ENCODE assay signal across 8 mouse cellular contexts in genomic region chr19:17837471-17837859, GRCm38 (mm10). TPM values are rescaled to one million over a fixed set of nuclear protein-coding genes. Genes with fewer than 3 reads are reported as not detected.
DNase-seq lines count a peak whose midpoint lies in the region; ATAC-seq and TF ChIP-seq lines count a peak whose summit lies in the region.

Gene Pcsk5, minus strand, starts transcription at chr19:17837632.

- H3K4me3 ChIP-seq in erythroblast, embryonic 14.5 days (replicated peaks) = peak within 1 kb of the TSS; percentile 53
- H3K4me3 ChIP-seq in forebrain, embryonic 13.5 days = peak within 1 kb of the TSS; percentile 70
- H3K4me3 ChIP-seq in heart, embryonic 14.5 days (ENCODE audit: control insufficient read depth in 1 of 2, insufficient read depth in 1 of 2, low read depth in 1 of 2, low read length in 2 of 2) = peak within 1 kb of the TSS; percentile 64 to 74
- H3K4me3 ChIP-seq in kidney, postnatal 0 days (replicated peaks; ENCODE audit: low read depth, low read length) = peak within 1 kb of the TSS; percentile 80
- peak within 1 kb of the TSS; percentile 78 for H3K4me3 ChIP-seq in limb, embryonic 14.5 days (replicated peaks; ENCODE audit: low read length)
- peak within 1 kb of the TSS; percentile 77 for H3K4me3 ChIP-seq in midbrain, postnatal 0 days (ENCODE audit: low read depth, low read length)
- H3K4me3 ChIP-seq in stomach, postnatal 0 days (ENCODE audit: low read depth, low read length) = peak within 1 kb of the TSS; percentile 53

- no peaks in the 10 kb centered on the region for H3K9me3 ChIP-seq in erythroblast, embryonic 14.5 days (ENCODE audit: control insufficient read depth, low read length)
- no peaks in the 10 kb centered on the region for H3K9me3 ChIP-seq in forebrain, embryonic 13.5 days (replicated peaks)
- no peaks in the 10 kb centered on the region for H3K9me3 ChIP-seq in heart, embryonic 14.5 days (ENCODE audit: control insufficient read depth, low read length)
- no peaks in the 10 kb centered on the region for H3K9me3 ChIP-seq in kidney, postnatal 0 days (replicated peaks; ENCODE audit: low read length)
- H3K9me3 ChIP-seq in limb, embryonic 14.5 days (ENCODE audit: control insufficient read depth, low read length) = no peaks in the 10 kb centered on the region
- no peaks in the 10 kb centered on the region for H3K9me3 ChIP-seq in midbrain, postnatal 0 days (ENCODE audit: low read length)
- no peaks in the 10 kb centered on the region for H3K9me3 ChIP-seq in stomach, postnatal 0 days (ENCODE audit: control insufficient read depth, low read length)

- TF ChIP-seq POLR2A in limb, embryonic 14.5 days (IDR thresholded peaks at IDR 0.05; ENCODE audit: borderline replicate concordance, extremely low read depth, insufficient read depth, insufficient read length) = 0 out of 2 replicates have a peak, but pooled peaks have one; percentile 47

- H3K27ac ChIP-seq in forebrain, embryonic 13.5 days = peak within 1 kb of the TSS; percentile 76
- peak within 1 kb of the TSS; percentile 75 to 93 for H3K27ac ChIP-seq in heart, embryonic 14.5 days (replicated peaks in 1 of 2; ENCODE audit: control insufficient read depth in 1 of 2, insufficient read depth in 1 of 2, low read depth in 2 of 2, low read length in 2 of 2)
- peak within 1 kb of the TSS; percentile 87 for H3K27ac ChIP-seq in kidney, postnatal 0 days
- peak within 1 kb of the TSS; percentile 87 for H3K27ac ChIP-seq in limb, embryonic 14.5 days (replicated peaks; ENCODE audit: low read depth, low read length)
- H3K27ac ChIP-seq in midbrain, postnatal 0 days (ENCODE audit: low read depth, low read length) = peak within 1 kb of the TSS; percentile 71; the same call in 1 of the 2 replicates
- peak within 1 kb of the TSS; percentile 24 for H3K27ac ChIP-seq in stomach, postnatal 0 days (replicated peaks)

- H3K4me1 ChIP-seq in erythroblast, embryonic 14.5 days (ENCODE audit: control insufficient read depth) = no peaks in the 10 kb centered on the region
- H3K4me1 ChIP-seq in forebrain, embryonic 13.5 days = peaks cover 19% of the 10 kb centered on the region
- H3K4me1 ChIP-seq in heart, embryonic 14.5 days (ENCODE audit: control insufficient read depth in 2 of 2, insufficient read depth in 2 of 2, low read length in 2 of 2) = peaks cover 5 to 27% of the 10 kb centered on the region in 2 experiments
- H3K4me1 ChIP-seq in kidney, postnatal 0 days (replicated peaks; ENCODE audit: insufficient read depth, low read length) = 0 out of 2 replicates have a peak, but pooled peaks cover 10% of the 10 kb centered on the region
- H3K4me1 ChIP-seq in limb, embryonic 14.5 days (ENCODE audit: control insufficient read depth, insufficient read depth, low read length) = peaks cover 21% of the 10 kb centered on the region
- no peaks in the 10 kb centered on the region; the same call in 1 of the 2 replicates for H3K4me1 ChIP-seq in midbrain, postnatal 0 days (ENCODE audit: insufficient read depth, low read length)
- no peaks in the 10 kb centered on the region for H3K4me1 ChIP-seq in stomach, postnatal 0 days (replicated peaks; ENCODE audit: control insufficient read depth, insufficient read depth)

- peak; percentile 94 for DNase-seq in kidney, postnatal 0 days (ENCODE audit: low spot score)
- DNase-seq in limb, embryonic 14.5 days (ENCODE audit: low spot score) = peak; percentile 89
- peak; percentile 91 for DNase-seq in midbrain, postnatal 0 days (ENCODE audit: low spot score)
- peak; percentile 81 for DNase-seq in stomach, postnatal 0 days (ENCODE audit: low spot score)

- TF ChIP-seq CTCF in kidney, postnatal 0 days (IDR thresholded peaks at IDR 0.05; ENCODE audit: low read depth) = no peak
- no peak; the same call in 1 of the 2 replicates for TF ChIP-seq CTCF in midbrain, postnatal 0 days (IDR thresholded peaks at IDR 0.05)
- no peak; the same call in 1 of the 2 replicates for TF ChIP-seq CTCF in stomach, postnatal 0 days (IDR thresholded peaks at IDR 0.05; ENCODE audit: low read depth)

- ATAC-seq in erythroblast, adult 5-6 weeks (replicated peaks; ENCODE audit: low FRiP score, poor library complexity, severe bottlenecking) = no peak
- peak; percentile 97 for ATAC-seq in forebrain, embryonic 13.5 days
- peak; percentile 91 for ATAC-seq in heart, embryonic 14.5 days (ENCODE audit: insufficient number of reproducible peaks, insufficient read depth, low FRiP score, low read depth)
- peak; percentile 90 for ATAC-seq in kidney, postnatal 0 days (replicated peaks; ENCODE audit: low FRiP score, low read depth)
- ATAC-seq in limb, embryonic 14.5 days (ENCODE audit: low FRiP score, low read depth) = peak; percentile 93
- peak; percentile 94 for ATAC-seq in midbrain, postnatal 0 days (ENCODE audit: low FRiP score)
- peak; percentile 87 for ATAC-seq in stomach, postnatal 0 days (ENCODE audit: low FRiP score, low TSS enrichment)

- no peaks in the 10 kb centered on the region for H3K36me3 ChIP-seq in erythroblast, embryonic 14.5 days (ENCODE audit: control insufficient read depth)
- no peaks in the 10 kb centered on the region for H3K36me3 ChIP-seq in forebrain, embryonic 13.5 days (ENCODE audit: poor library complexity, severe bottlenecking)
- no peaks in the 10 kb centered on the region for H3K36me3 ChIP-seq in heart, embryonic 14.5 days (ENCODE audit: control insufficient read depth, insufficient read depth, low read length)
- H3K36me3 ChIP-seq in kidney, postnatal 0 days (ENCODE audit: insufficient read depth, low read length) = no peaks in the 10 kb centered on the region
- no peaks in the 10 kb centered on the region for H3K36me3 ChIP-seq in limb, embryonic 14.5 days (ENCODE audit: control insufficient read depth, insufficient read depth, low read length)
- H3K36me3 ChIP-seq in midbrain, postnatal 0 days (ENCODE audit: insufficient read depth, low read length) = no peaks in the 10 kb centered on the region
- H3K36me3 ChIP-seq in stomach, postnatal 0 days (ENCODE audit: control insufficient read depth, insufficient read depth, low read length) = no peaks in the 10 kb centered on the region

- peaks cover 41% of the 10 kb centered on the region for H3K27me3 ChIP-seq in erythroblast, embryonic 14.5 days (ENCODE audit: control insufficient read depth)
- H3K27me3 ChIP-seq in forebrain, embryonic 13.5 days = no peaks in the 10 kb centered on the region; the same call in 1 of the 2 replicates
- H3K27me3 ChIP-seq in heart, embryonic 14.5 days (ENCODE audit: control insufficient read depth, insufficient read depth, low read length) = no peaks in the 10 kb centered on the region
- no peaks in the 10 kb centered on the region for H3K27me3 ChIP-seq in kidney, postnatal 0 days (ENCODE audit: insufficient read depth, low read length)
- H3K27me3 ChIP-seq in limb, embryonic 14.5 days (ENCODE audit: control insufficient read depth, insufficient read depth, low read length) = no peaks in the 10 kb centered on the region
- peaks cover 3% of the 10 kb centered on the region; the same call in 1 of the 2 replicates for H3K27me3 ChIP-seq in midbrain, postnatal 0 days (ENCODE audit: insufficient read depth, low read length)
- no peaks in the 10 kb centered on the region for H3K27me3 ChIP-seq in stomach, postnatal 0 days (ENCODE audit: control insufficient read depth, insufficient read depth, low read length)

- under 1% methylated on average over 35 of the region's 36 CpGs for WGBS in forebrain, embryonic 13.5 days
- WGBS in heart, embryonic 14.5 days = under 1% methylated on average over 36 of the region's 36 CpGs
- 0% methylated on average over 34 of the region's 36 CpGs for WGBS in kidney, postnatal 0 days
- WGBS in limb, embryonic 14.5 days = 0% methylated on average over 14 of the region's 36 CpGs
- under 1% methylated on average over 36 of the region's 36 CpGs for whole genome bisulfite sequencing in midbrain, postnatal 0 days
- WGBS in stomach, postnatal 0 days = 0% methylated on average over 27 of the region's 36 CpGs

- H3K4me2 ChIP-seq in forebrain, embryonic 13.5 days = peak within 1 kb of the TSS; percentile 94
- peak within 1 kb of the TSS; percentile 96 for H3K4me2 ChIP-seq in heart, embryonic 14.5 days (ENCODE audit: low read length)
- peak within 1 kb of the TSS; percentile 76 for H3K4me2 ChIP-seq in kidney, postnatal 0 days (ENCODE audit: low read length)
- peak within 1 kb of the TSS; percentile 88 for H3K4me2 ChIP-seq in limb, embryonic 14.5 days (replicated peaks; ENCODE audit: low read depth, low read length, severe bottlenecking)
- peak within 1 kb of the TSS; percentile 95 for H3K4me2 ChIP-seq in midbrain, postnatal 0 days (ENCODE audit: low read depth, low read length, poor library complexity, severe bottlenecking)
- H3K4me2 ChIP-seq in stomach, postnatal 0 days (replicated peaks; ENCODE audit: low read depth) = peak within 1 kb of the TSS; percentile 92

- TF ChIP-seq EP300 in stomach, postnatal 0 days (optimal IDR thresholded peaks at IDR 0.05) = no peak

- peak within 1 kb of the TSS; percentile 76 for H3K9ac ChIP-seq in forebrain, embryonic 13.5 days
- H3K9ac ChIP-seq in heart, embryonic 14.5 days (ENCODE audit: low read length) = peak within 1 kb of the TSS; percentile 86
- H3K9ac ChIP-seq in kidney, postnatal 0 days (ENCODE audit: low read depth, low read length) = peak within 1 kb of the TSS; percentile 83
- peak within 1 kb of the TSS; percentile 86 for H3K9ac ChIP-seq in limb, embryonic 14.5 days (ENCODE audit: low read depth, low read length, severe bottlenecking)
- peak within 1 kb of the TSS; percentile 40 for H3K9ac ChIP-seq in midbrain, postnatal 0 days (replicated peaks; ENCODE audit: low read length, poor library complexity, severe bottlenecking)
- H3K9ac ChIP-seq in stomach, postnatal 0 days (ENCODE audit: low read length) = peak within 1 kb of the TSS; percentile 63

RNA-seq across cellular contexts. Expression of gene Pcsk5, which starts in this region (rescaled TPM):
- 0.01 TPM in 1 of 2 replicates, not detected in the other for polyA plus RNA-seq in erythroblast, embryonic 14.5 days (2012)
- total RNA-seq in erythroblast, adult 5-6 weeks (2015; ENCODE audit: low replicate concordance) = not detected in 2 replicates
- under 0.01 TPM in 1 of 2 replicates, not detected in the other for total RNA-seq in erythroblast, adult 5-6 weeks (2017; ENCODE audit: low replicate concordance)
- 5.2 and 5.4 TPM in 2 replicates for polyA plus RNA-seq in forebrain, embryonic 13.5 days (2015; fragmentation: Nextera tagmentation; extraction: Ambion mirVana)
- polyA plus RNA-seq in heart, embryonic 14.5 days (2014; fragmentation: Nextera tagmentation; extraction: Ambion mirVana) = 14.1 and 14.7 TPM in 2 replicates
- 17.3 and 17.4 TPM in 2 replicates for polyA plus RNA-seq in kidney, postnatal 0 days (2015; fragmentation: Nextera tagmentation; extraction: Ambion mirVana)
- polyA plus RNA-seq in limb, embryonic 14.5 days (2012; rRNA removed) = 17.4 and 18.2 TPM in 2 replicates
- polyA plus RNA-seq in limb, embryonic 14.5 days (2014; fragmentation: Nextera tagmentation; extraction: Ambion mirVana) = 21.7 and 23.6 TPM in 2 replicates
- total RNA-seq in midbrain, postnatal 0 days (2014; rRNA removed) = 8.8 and 9.1 TPM in 2 replicates
- polyA plus RNA-seq in midbrain, postnatal 0 days (2015; fragmentation: Nextera tagmentation; extraction: Ambion mirVana) = 7.3 and 8.8 TPM in 2 replicates
- polyA plus RNA-seq in stomach, postnatal 0 days (2015; fragmentation: Nextera tagmentation; extraction: Ambion mirVana) = 4.2 and 4.3 TPM in 2 replicates

Comparison
In these comparisons a context has a peak if more than half of its experiments do, and no peak if none do; other contexts are left out.
1. H3K27ac ChIP-seq: peak in every context shown above with its lines; median percentile 87 in kidney, postnatal 0 days; 87 in limb, embryonic 14.5 days; 84 in heart, embryonic 14.5 days; 76 in forebrain, embryonic 13.5 days; 71 in midbrain, postnatal 0 days; 24 in stomach, postnatal 0 days.